Mouse (Mus musculus) forebrain, embryonic 14.5 days (tissue): ENCODE results near the gene Milr1. TPM values are rescaled to one million over a fixed set of nuclear protein-coding genes. Genes with fewer than 3 reads are reported as not detected.

ENCODE experiments used
- ATAC-seq: fragments of 200-750 bp; cut with Nextera tagmentation; 2 replicates; pipeline ENCODE4 v1.8.0; 2017; ENCODE audit warnings: mild to moderate bottlenecking, moderate library complexity
- DNase-seq: peaks from one replicate; pipeline ENCODE4 v3.0.0-alpha.2; 2015; ENCODE audit warnings: low spot score
- H3K27ac ChIP-seq: fragments of 300-500 bp; sonication (generic); 2 replicates; pipeline ENCODE4 v1.5.1; 2014; ENCODE audit warnings: low read depth, mild to moderate bottlenecking, control low read depth, low read length, moderate library complexity
- H3K27me3 ChIP-seq: fragments of 300-500 bp; sonication (generic); replicated peaks from 2 replicates; pipeline ENCODE4 v1.6.1; 2014; ENCODE audit warnings: low read length, control low read depth, mixed read lengths; ENCODE audit not compliant: control insufficient read depth, insufficient read depth
- H3K36me3 ChIP-seq: fragments of 300-500 bp; sonication (generic); 2 replicates; pipeline ENCODE4 v1.6.1; 2014; ENCODE audit warnings: low read length, control low read depth; ENCODE audit not compliant: control insufficient read depth, insufficient read depth
- H3K4me1 ChIP-seq: fragments of 300-500 bp; sonication (generic); 2 replicates; pipeline ENCODE4 v1.6.1; 2014; ENCODE audit warnings: antibody characterized with exemption, low read length, control low read depth; ENCODE audit not compliant: control insufficient read depth, insufficient read depth
- H3K4me2 ChIP-seq: fragments of 300-500 bp; sonication (generic); 2 replicates; pipeline ENCODE4 v1.6.1; 2014; ENCODE audit warnings: mild to moderate bottlenecking, control low read depth, low read length
- H3K4me3 ChIP-seq: fragments of 300-500 bp; sonication (generic); 2 replicates; pipeline ENCODE4 v1.5.1; 2014; ENCODE audit warnings: low read depth, low read length, control low read depth
- H3K9ac ChIP-seq: fragments of 300-500 bp; sonication (generic); 2 replicates; pipeline ENCODE4 v1.6.1; 2014; ENCODE audit warnings: mild to moderate bottlenecking, low read length, control low read depth, moderate library complexity
- H3K9me3 ChIP-seq: fragments of 300-500 bp; sonication (generic); replicated peaks from 2 replicates; pipeline ENCODE4 v1.6.1; 2016; ENCODE audit warnings: low read length, control low read depth, mixed read lengths; ENCODE audit not compliant: control insufficient read depth
- WGBS: fragments of 180-500 bp; shearing (Covaris S2); extraction: QIAGEN DNeasy Blood & Tissue Kit; methylation state at CpG from one replicate; pipeline ENCODE4 v1.1.7; 2014; 5-methylcytosine and 5-hydroxymethylcytosine counted together
- polyA plus RNA-seq: library from polyadenylated mRNA; unstranded; fragments of >200 nt; fragmentation: Nextera tagmentation; extraction: Ambion mirVana; gene quantifications from 2 replicates; pipeline ENCODE4 v1.2.1, GENCODE M21; 2014

Gene Milr1
- polyA plus RNA-seq, 1 experiment from 2014 or later: 0.61 TPM

DNA sequence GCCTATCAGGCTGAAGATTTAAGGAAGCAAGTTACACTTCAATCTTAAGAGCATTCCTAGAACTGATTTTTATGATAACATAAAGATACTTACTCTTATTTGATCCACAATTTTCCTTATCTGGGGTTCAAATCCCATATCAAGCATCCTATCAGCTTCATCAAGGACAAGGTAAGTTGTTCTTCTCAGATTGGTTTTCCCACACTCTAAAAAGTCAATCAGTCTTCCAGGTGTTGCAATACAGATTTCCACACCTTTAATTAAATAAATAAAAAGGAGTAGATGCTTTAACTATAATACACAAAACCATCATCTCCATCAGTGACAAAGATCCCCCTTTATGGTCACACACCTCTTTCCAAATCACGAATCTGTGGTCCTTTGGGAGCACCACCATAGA, 34.0 kb downstream of the Milr1 start:
- Histone ChIP-seq H3K4me1 (peaks cover 13% of the 10 kb centered on the region), H3K4me3 (no peak overlapping the region), H3K27ac (no peak overlapping the region), H3K36me3 (peaks cover 70% of the 10 kb centered on the region), H3K9me3 (no peaks in the 10 kb centered on the region), H3K4me2 (peak overlapping the region; percentile 64), H3K9ac (no peak overlapping the region), H3K27me3 (no peaks in the 10 kb centered on the region)
- ATAC-seq: no peak
- DNase-seq: no peak
- 73% methylated on average over 1 of the region's 1 CpGs for WGBS

DNA sequence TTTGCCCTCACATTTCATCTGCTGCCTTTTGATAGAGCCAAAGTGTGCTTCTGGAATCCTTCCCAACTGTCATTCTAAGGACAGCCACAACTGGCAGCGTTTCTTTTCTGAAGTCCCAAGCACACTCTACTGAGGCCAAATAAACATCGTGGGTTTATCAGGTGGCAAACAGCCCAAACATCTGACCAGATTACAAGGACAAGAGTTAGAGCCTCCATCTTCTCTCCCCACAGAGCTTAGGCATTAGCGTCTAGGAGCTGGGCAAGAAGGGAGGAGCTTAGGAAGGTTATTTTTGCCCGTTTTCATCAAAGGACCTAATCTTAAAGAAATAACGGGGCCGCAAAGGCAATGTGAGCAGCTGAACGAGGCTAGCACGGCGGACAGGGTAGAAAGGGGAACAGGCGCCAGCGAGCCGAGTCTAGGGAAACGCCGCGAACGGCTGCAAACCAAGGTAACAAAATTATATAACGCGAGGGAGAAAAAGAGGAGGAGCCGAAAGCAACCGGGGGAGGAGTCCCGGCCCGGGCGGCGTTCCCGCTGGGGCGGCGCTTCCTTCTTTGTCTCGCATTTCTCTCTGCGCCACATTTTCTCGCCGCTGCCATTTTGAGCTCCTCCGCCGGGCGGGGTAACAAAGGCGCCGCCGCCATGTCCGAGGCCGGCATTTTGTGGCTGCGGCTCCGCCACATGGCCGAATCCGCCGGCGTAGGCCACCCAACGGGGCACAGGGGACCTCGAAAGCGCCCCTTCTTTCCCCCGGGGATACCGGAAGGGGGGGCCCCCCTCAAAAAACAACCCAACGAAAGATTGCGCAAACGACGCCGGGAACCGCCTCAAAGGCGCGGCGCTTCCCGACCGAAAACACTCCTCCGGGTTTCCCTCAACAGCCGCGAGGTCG, 36.4 kb downstream of the Milr1 start:
- peak overlapping the region; percentile 100 for H3K9ac ChIP-seq
- no peaks in the 10 kb centered on the region for H3K27me3 ChIP-seq
- peaks cover 15% of the 10 kb centered on the region for H3K4me1 ChIP-seq
- peak; percentile 32 for ATAC-seq
- no peaks in the 10 kb centered on the region for H3K9me3 ChIP-seq
- H3K4me3 ChIP-seq: peak overlapping the region; percentile 98
- peak; percentile 93 for DNase-seq
- H3K36me3 ChIP-seq: peaks cover 49% of the 10 kb centered on the region
- H3K4me2 ChIP-seq: peak overlapping the region; percentile 64
- 1% methylated on average over 65 of the region's 65 CpGs for WGBS
- H3K27ac ChIP-seq: peak overlapping the region; percentile 99

DNA sequence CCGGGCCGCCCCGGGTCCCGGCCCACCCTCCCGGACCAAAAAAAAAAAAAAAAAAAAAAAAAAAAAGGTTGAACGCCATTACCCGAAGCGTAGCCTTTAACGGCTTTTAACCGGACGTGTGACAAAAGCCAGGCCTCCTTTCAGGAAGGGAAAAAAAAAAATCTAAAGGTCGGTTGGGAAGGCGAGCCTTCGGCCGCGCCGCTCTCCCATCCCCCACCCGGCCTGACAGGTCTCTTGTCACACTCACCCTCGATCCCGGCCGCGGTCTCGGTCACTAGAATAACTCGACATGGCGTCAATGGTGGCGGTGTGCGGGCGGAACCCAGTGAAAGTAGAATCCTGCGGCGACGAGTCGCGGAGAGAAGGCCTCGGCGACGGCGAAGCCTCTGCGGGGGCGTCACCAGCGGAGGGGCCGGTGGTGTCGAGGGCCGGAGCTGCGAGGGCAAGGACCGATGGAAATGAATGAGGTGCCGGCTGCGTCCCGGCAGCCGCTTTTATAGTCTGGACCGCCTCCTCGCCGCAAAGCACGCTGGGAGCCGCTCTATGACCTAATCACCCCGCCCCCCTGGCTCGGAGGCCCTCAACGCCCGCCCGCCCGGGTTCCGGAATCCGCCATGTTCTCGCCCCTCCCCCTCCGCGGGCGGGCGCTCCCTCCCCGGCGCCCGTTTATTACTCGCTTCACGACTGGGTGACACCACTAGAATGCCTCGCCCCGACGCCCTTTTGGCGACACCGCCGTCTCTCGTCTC, 37.2 kb downstream of the Milr1 start:
- peaks cover 47% of the 10 kb centered on the region for H3K36me3 ChIP-seq
- DNase-seq (peak; percentile 98), ATAC-seq (peak; percentile 81)
- H3K4me1 ChIP-seq: peaks cover 15% of the 10 kb centered on the region
- H3K9me3 ChIP-seq: no peaks in the 10 kb centered on the region
- WGBS: under 1% methylated on average over 72 of the region's 79 CpGs
- H3K9ac ChIP-seq: peak overlapping the region; percentile 100
- peak overlapping the region; percentile 98 for H3K4me3 ChIP-seq
- H3K4me2 ChIP-seq: peak overlapping the region; percentile 72
- peak overlapping the region; percentile 99 for H3K27ac ChIP-seq
- no peaks in the 10 kb centered on the region for H3K27me3 ChIP-seq

GRCm38 (mm10) chr11:106788775-106789459, 37.9 kb downstream of the Milr1 start, which contains the start of the genes Ddx5 and Cep95:
TSS of gene Ddx5 (minus strand) at chr11:106789185.
TSS of gene Cep95 (plus strand) at chr11:106789252.
- Histone ChIP-seq H3K4me1 (peaks cover 15% of the 10 kb centered on the region), H3K9ac (peak within 1 kb of the TSS; percentile 100), H3K4me2 (peak within 1 kb of the TSS; percentile 72), H3K27ac (peak within 1 kb of the TSS; percentile 99), H3K36me3 (peaks cover 41% of the 10 kb centered on the region), H3K9me3 (no peaks in the 10 kb centered on the region), H3K4me3 (peak within 1 kb of the TSS; percentile 98), H3K27me3 (no peaks in the 10 kb centered on the region)
- peak; percentile 99 for DNase-seq
- WGBS: 0% methylated on average over 57 of the region's 58 CpGs
- ATAC-seq: peak; percentile 91

DNA sequence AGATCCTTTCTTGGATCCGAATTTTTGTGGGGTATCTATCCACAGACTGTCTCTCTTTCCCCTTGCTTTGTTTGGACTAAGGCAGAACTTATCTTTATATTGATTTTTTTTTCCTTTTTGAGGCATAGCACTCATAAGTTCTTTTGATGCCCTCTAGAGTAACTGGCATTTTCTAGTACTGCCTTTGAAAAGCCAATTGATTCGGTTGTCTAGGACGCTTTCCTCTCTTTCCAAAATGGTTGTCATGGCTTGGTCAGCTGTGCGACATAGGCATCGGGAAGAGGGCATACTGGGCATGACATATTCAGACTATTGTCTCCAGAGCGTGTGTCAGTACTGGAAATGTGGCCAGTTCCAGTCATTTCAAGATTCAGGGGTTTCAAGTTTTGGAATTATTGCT, 38.6 kb downstream of the Milr1 start:
- no peaks in the 10 kb centered on the region for H3K9me3 ChIP-seq
- DNase-seq: peak; percentile 47

GRCm38 (mm10) chr11:106793846-106794245, 42.8 kb downstream of the Milr1 start:
- no peak overlapping the region for H3K4me2 ChIP-seq
- peaks cover 51% of the 10 kb centered on the region for H3K36me3 ChIP-seq
- WGBS: 80% methylated on average over 4 of the region's 4 CpGs

More for the DNA sequence above, 38.6 kb downstream of the Milr1 start:
- WGBS: 0% methylated on average over 6 of the region's 6 CpGs
- H3K36me3 ChIP-seq: peaks cover 41% of the 10 kb centered on the region
- peak overlapping the region; percentile 99 for H3K27ac ChIP-seq
- peak overlapping the region; percentile 100 for H3K9ac ChIP-seq
- H3K4me3 ChIP-seq: peak overlapping the region; percentile 98
- no peak for ATAC-seq
- H3K27me3 ChIP-seq: no peaks in the 10 kb centered on the region
- H3K4me1 ChIP-seq: peaks cover 15% of the 10 kb centered on the region
- peak overlapping the region; percentile 72 for H3K4me2 ChIP-seq

DNA sequence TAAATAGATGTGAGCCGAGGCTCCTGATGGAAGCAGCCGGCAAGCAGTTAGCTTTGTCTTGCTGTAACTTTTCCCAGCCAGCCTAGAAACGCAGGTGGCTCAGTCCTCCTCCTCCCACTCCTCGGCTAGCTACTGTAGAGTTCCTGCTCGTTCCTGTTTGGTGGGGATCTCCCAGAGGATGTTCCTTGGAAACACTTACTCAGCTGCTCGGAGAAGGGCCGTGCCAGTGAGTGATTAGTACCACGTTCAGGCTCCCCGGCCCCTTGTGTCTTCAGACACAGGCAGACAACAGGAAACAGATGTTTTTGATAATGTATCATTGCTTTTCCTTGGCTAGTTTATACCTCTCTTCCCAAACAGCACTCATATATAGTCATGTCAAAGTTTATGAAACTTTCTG, 44.7 kb downstream of the Milr1 start:
- no peak overlapping the region for H3K4me3 ChIP-seq
- no peaks in the 10 kb centered on the region for H3K27me3 ChIP-seq
- H3K9ac ChIP-seq: no peak overlapping the region
- H3K36me3 ChIP-seq: peaks cover 70% of the 10 kb centered on the region
- H3K9me3 ChIP-seq: no peaks in the 10 kb centered on the region
- ATAC-seq: no peak
- WGBS: 83% methylated on average over 9 of the region's 9 CpGs
- H3K4me2 ChIP-seq: no peak overlapping the region
- no peaks in the 10 kb centered on the region for H3K4me1 ChIP-seq
- DNase-seq: no peak
- H3K27ac ChIP-seq: no peak overlapping the region

More at GRCm38 (mm10) chr11:106793846-106794245, 42.8 kb downstream of the Milr1 start:
- DNase-seq: no peak
- Histone ChIP-seq H3K4me1 (peaks cover 4% of the 10 kb centered on the region; the same call in 1 of the 2 replicates), H3K27me3 (no peaks in the 10 kb centered on the region), H3K9ac (no peak overlapping the region), H3K27ac (no peak overlapping the region), H3K4me3 (no peak overlapping the region), H3K9me3 (no peaks in the 10 kb centered on the region)
- ATAC-seq: no peak

- Histone ChIP-seq H3K9ac (no peak overlapping the region), H3K4me2 (no peak overlapping the region), H3K4me3 (no peak overlapping the region), H3K9me3 (no peaks in the 10 kb centered on the region), H3K27ac (no peak overlapping the region), H3K36me3 (peaks cover 81% of the 10 kb centered on the region), H3K4me1 (no peaks in the 10 kb centered on the region), H3K27me3 (no peaks in the 10 kb centered on the region)
- ATAC-seq (no peak), DNase-seq (no peak)
- WGBS: 87% methylated on average over 10 of the region's 10 CpGs
Observed at GRCm38 (mm10) chr11:106802069-106802627, 51.1 kb downstream of the Milr1 start.
